Mouse (Mus musculus) heart, embryonic 11.5 days (tissue): Measurements from ENCODE around the gene Morn4. TPM values are rescaled to one million over a fixed set of nuclear protein-coding genes. Genes with fewer than 3 reads are reported as not detected.

ENCODE experiments used
- ATAC-seq: fragments of 200-750 bp; cut with Nextera tagmentation; replicated peaks from 2 replicates; pipeline ENCODE4 v1.8.0; 2017; ENCODE audit warnings: moderate library complexity; ENCODE audit not compliant: insufficient number of reproducible peaks, low FRiP score, low TSS enrichment
- H3K27ac ChIP-seq: fragments of 300-500 bp; sonication (generic); 2 replicates; pipeline ENCODE4 v1.5.1; 2014; ENCODE audit warnings: mild to moderate bottlenecking, low read depth, low read length
- H3K27me3 ChIP-seq: fragments of 300-500 bp; sonication (generic); 2 replicates; pipeline ENCODE4 v1.6.1; 2014; ENCODE audit warnings: mild to moderate bottlenecking, low read length, mixed read lengths; ENCODE audit not compliant: control insufficient read depth, insufficient read depth
- H3K36me3 ChIP-seq: fragments of 300-500 bp; sonication (generic); 2 replicates; pipeline ENCODE4 v1.6.1; 2014; ENCODE audit warnings: mild to moderate bottlenecking, low read length, moderate library complexity, mixed read lengths; ENCODE audit not compliant: control insufficient read depth, insufficient read depth
- H3K4me1 ChIP-seq: fragments of 300-500 bp; sonication (generic); 2 replicates; pipeline ENCODE4 v1.6.1; 2014; ENCODE audit warnings: low read length; ENCODE audit not compliant: control insufficient read depth, insufficient read depth
- H3K4me2 ChIP-seq: fragments of 300-500 bp; sonication (generic); 2 replicates; pipeline ENCODE4 v1.6.1; 2014; ENCODE audit warnings: mild to moderate bottlenecking, moderate library complexity
- H3K4me3 ChIP-seq: fragments of 300-500 bp; sonication (generic); 2 replicates; pipeline ENCODE4 v1.5.1; 2014; ENCODE audit warnings: low read depth, low read length
- H3K9ac ChIP-seq: fragments of 300-500 bp; sonication (generic); 2 replicates; pipeline ENCODE4 v1.6.1; 2014; ENCODE audit warnings: mild to moderate bottlenecking, low read depth, low read length, moderate library complexity
- H3K9me3 ChIP-seq: fragments of 300-500 bp; sonication (generic); replicated peaks from 2 replicates; pipeline ENCODE4 v1.6.1; 2016; ENCODE audit warnings: low read length; ENCODE audit not compliant: control insufficient read depth
- WGBS: fragments of 180-500 bp; shearing (Covaris S2); extraction: QIAGEN DNeasy Blood & Tissue Kit; methylation state at CpG from one replicate; pipeline ENCODE4 v1.1.7; 2014; ENCODE audit not compliant: insufficient replicate concordance; 5-methylcytosine and 5-hydroxymethylcytosine counted together
- polyA plus RNA-seq: library from polyadenylated mRNA; unstranded; fragments of >200 nt; fragmentation: Nextera tagmentation; extraction: Ambion mirVana; gene quantifications from 2 replicates; pipeline ENCODE4 v1.2.1, GENCODE M21; 2014

Gene Morn4
- polyA plus RNA-seq, 1 experiment from 2014 or later = 18.7 TPM

GRCm38 (mm10) chr19:42043988-42044387 lies 42.2 kb downstream of the Morn4 start:
- Histone ChIP-seq H3K4me1 (0 out of 2 replicates have a peak, but pooled peaks cover 4% of the 10 kb centered on the region), H3K36me3 (no peaks in the 10 kb centered on the region), H3K9ac (no peak overlapping the region), H3K27me3 (peaks cover 6% of the 10 kb centered on the region; the same call in 1 of the 2 replicates), H3K9me3 (no peaks in the 10 kb centered on the region), H3K4me3 (no peak overlapping the region), H3K4me2 (no peak overlapping the region), H3K27ac (no peak overlapping the region)
- WGBS = 93% methylated on average over 6 of the region's 6 CpGs
- ATAC-seq = no peak

- no peak overlapping the region for H3K4me3 ChIP-seq
- peaks cover 2% of the 10 kb centered on the region; the same call in 1 of the 2 replicates for H3K36me3 ChIP-seq
- no peak for ATAC-seq
- no peaks in the 10 kb centered on the region for H3K9me3 ChIP-seq
- H3K4me2 ChIP-seq = no peak overlapping the region
- WGBS = 86% methylated on average over 12 of the region's 12 CpGs
- peaks cover 11% of the 10 kb centered on the region for H3K4me1 ChIP-seq
- H3K9ac ChIP-seq = no peak overlapping the region
- no peak overlapping the region for H3K27ac ChIP-seq
- peaks cover 6% of the 10 kb centered on the region; the same call in 1 of the 2 replicates for H3K27me3 ChIP-seq
These were observed 47.8 kb downstream of the Morn4 start for GRCm38 (mm10) chr19:42038310-42038709.

DNA sequence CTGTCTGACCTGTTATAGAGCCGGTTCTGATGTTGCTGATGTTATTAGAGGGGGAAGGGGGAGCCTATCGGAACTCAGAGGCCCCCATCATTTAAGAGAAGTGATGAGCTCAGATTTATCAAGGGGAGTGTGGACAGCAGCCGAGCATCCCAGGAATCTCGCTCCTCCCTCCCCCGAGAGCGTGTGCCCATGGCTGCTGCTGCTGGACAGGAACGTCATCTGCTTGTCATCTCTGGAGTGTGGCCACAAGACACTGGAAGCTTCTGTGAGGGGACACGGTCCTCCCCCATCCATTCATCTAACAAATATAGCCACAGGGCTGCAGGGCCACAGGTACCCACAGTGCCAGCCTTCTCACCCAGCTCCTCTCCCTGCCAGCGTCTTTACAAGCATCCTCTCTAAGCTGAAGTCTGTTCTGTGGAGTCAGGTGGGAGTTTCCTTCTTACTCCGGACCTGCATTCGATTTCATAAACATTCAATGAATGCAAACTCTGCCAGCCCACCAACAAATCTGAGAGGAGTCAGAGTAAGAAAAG lies 48.9 kb downstream of the Morn4 start:
- Histone ChIP-seq H3K9ac (no peak overlapping the region), H3K4me3 (no peak overlapping the region), H3K27ac (no peak overlapping the region), H3K9me3 (no peaks in the 10 kb centered on the region), H3K4me2 (no peak overlapping the region), H3K36me3 (peaks cover 2% of the 10 kb centered on the region; the same call in 1 of the 2 replicates), H3K4me1 (peaks cover 11% of the 10 kb centered on the region), H3K27me3 (peaks cover 6% of the 10 kb centered on the region; the same call in 1 of the 2 replicates)
- ATAC-seq = no peak
- 52% methylated on average over 11 of the region's 11 CpGs for WGBS

DNA sequence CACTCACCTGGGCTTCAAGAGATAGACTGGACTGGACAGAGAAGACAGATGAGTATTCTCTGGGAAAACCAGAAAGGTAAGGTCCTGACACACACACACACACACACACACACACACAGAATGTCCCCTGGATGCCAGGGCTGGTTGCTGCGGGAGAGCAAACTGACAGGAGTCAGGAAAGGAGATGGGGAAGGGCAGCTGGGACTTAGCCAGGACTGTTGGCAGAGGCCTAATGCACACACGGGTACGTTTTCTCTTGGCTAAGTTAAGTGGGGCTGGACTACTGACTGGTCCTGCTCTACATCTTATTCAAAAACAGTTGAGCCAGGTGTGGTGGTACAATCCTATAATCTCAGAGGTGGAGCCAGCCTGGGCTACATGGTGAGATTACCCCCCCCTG lies 49.8 kb downstream of the Morn4 start:
- Histone ChIP-seq H3K27ac (no peak overlapping the region), H3K4me1 (peaks cover 11% of the 10 kb centered on the region), H3K4me3 (no peak overlapping the region), H3K27me3 (peaks cover 6% of the 10 kb centered on the region; the same call in 1 of the 2 replicates), H3K4me2 (no peak overlapping the region), H3K9me3 (no peaks in the 10 kb centered on the region), H3K9ac (no peak overlapping the region), H3K36me3 (peaks cover 2% of the 10 kb centered on the region; the same call in 1 of the 2 replicates)
- no peak for ATAC-seq
- WGBS = 81% methylated on average over 3 of the region's 3 CpGs

DNA sequence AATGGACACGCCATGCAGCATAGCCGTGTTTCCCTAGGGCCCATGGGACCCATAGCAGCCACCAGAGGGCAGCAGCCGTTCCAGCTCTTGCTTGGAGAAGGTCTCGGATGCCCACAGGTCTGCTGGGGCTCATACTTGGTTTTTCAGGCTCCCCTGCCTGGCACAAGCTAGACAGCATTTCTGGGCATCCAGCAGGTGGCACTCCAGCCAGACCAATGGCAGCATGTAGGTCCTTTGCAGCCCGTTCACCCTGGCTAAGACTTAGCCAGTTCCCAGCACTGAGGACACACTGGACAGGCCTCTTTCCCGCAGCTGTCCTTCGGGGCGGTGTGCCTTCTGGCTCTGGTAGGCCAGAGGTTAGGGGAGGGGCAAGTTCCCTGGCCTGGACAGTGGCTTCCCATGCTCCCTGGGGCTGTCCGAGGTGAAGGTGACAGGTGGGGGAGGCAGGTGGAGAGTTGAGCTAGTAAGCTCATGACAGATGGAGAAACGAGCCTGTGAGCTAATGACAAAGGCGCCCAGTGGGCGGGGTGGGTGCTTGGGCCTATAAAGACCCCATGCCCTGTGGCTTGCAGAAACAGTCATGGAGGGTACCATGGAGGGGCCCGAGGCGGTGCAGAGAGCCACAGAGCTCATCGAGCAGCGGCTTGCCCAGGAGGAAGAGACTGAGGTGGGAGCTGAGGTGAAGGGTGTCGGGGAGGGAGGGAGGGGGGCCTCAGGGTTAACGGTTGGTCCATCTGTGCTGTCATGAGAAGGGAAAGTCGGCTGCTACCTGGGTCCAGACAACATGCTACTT lies 50.5 kb downstream of the Morn4 start, which contains the start of gene Ankrd2:
Gene Ankrd2 (plus strand): TSS at position 545 of the 793 bp plus-strand sequence.
- 65% methylated on average over 19 of the region's 19 CpGs for WGBS
- Histone ChIP-seq H3K27ac (no peak within 1 kb of the TSS), H3K36me3 (peaks cover 2% of the 10 kb centered on the region; the same call in 1 of the 2 replicates), H3K9ac (no peak within 1 kb of the TSS), H3K27me3 (peaks cover 6% of the 10 kb centered on the region; the same call in 1 of the 2 replicates), H3K9me3 (no peaks in the 10 kb centered on the region), H3K4me1 (peaks cover 11% of the 10 kb centered on the region), H3K4me3 (no peak within 1 kb of the TSS), H3K4me2 (no peak within 1 kb of the TSS)
- no peak; the same call in 1 of the 2 replicates for ATAC-seq

DNA sequence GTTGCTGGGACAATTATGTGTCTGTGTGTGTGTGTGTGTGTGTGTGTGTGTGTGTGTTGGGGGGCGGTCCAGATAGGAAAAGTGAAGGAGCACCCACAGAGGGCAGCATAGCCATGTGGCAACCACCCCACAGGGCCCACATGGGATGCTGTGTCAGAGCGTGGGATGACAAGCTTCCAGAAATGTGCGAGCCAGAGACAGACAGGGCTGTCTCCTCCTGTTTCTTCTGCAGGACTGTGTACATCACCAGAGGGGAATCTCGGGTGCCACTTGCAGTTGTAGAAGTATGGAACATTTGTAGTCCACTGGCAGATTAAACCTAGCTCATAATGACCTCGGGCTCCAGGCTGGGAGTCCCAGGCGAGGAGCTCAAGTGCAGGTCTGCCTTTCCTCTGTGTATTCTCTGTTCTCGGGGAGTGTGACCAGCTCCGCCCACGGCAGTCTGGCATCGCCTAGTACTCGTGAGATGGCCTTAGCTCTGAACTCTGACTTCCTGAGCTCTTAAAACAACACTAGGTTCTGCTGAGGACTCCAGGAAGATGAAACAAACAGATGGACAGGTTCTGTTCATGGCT lies 51.2 kb downstream of the Morn4 start:
- H3K4me2 ChIP-seq = no peak overlapping the region
- 50% methylated on average over 11 of the region's 11 CpGs for WGBS
- ATAC-seq = no peak
- H3K4me1 ChIP-seq = peaks cover 11% of the 10 kb centered on the region
- H3K27me3 ChIP-seq = no peaks in the 10 kb centered on the region; the same call in 1 of the 2 replicates
- no peak overlapping the region for H3K9ac ChIP-seq
- H3K9me3 ChIP-seq = no peaks in the 10 kb centered on the region
- no peak overlapping the region for H3K27ac ChIP-seq
- H3K4me3 ChIP-seq = no peak overlapping the region
- peaks cover 2% of the 10 kb centered on the region; the same call in 1 of the 2 replicates for H3K36me3 ChIP-seq

DNA sequence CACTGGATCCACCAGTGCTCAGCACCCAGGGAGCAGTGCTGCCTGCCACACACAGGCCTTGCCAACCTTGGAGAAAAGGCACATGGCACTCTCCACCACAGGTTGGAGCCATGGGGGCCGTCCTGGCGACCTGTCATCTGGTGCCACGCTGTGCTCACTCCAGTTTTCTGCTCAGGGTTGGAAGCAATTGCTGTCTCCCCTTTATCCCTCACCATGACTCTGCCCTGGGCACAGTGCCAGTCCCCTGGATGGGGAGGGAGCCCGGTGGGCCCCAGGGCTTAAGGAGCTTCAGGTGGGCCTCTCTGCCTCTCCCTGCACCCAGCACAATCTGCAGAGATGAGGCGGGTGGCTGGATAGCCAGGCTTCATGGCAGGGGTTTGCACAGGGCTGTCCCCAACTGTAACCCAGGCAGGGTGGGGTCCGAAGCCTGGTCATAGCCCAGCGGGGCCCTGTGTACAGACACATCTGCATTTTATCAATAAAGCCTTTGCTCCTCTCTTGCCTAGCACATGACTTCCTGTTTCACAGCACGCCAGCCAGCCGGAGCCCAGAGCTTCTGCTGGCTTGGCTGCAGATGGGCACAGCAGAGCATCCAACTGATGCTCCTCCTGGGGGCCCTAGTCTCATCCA lies 51.9 kb downstream of the Morn4 start:
- Histone ChIP-seq H3K4me3 (no peak overlapping the region), H3K36me3 (peaks cover 2% of the 10 kb centered on the region; the same call in 1 of the 2 replicates), H3K9ac (no peak overlapping the region; the same call in 1 of the 2 replicates), H3K27me3 (no peaks in the 10 kb centered on the region; the same call in 1 of the 2 replicates), H3K4me1 (peaks cover 11% of the 10 kb centered on the region), H3K9me3 (no peaks in the 10 kb centered on the region), H3K27ac (no peak overlapping the region), H3K4me2 (no peak overlapping the region)
- 59% methylated on average over 9 of the region's 9 CpGs for WGBS
- no peak for ATAC-seq

DNA sequence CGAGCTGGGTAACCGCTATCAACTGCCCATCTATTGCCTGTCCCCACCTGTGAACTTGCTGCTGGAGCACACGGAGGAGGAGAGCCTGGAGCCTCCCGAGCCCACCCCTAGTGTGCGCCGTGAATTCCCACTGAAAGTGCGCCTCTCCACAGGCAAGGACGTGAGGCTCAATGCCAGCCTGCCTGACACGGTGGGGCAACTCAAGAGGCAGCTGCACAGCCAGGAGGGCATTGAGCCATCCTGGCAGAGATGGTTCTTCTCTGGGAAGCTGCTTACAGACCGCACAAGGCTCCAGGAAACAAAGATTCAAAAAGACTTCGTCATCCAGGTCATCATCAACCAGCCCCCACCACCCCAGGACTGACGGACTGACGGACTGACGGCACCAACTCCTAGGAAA lies 52.5 kb downstream of the Morn4 start:
- H3K9ac ChIP-seq = no peak overlapping the region; the same call in 1 of the 2 replicates
- no peaks in the 10 kb centered on the region for H3K27me3 ChIP-seq
- no peak for ATAC-seq
- no peak overlapping the region for H3K4me3 ChIP-seq
- WGBS = 74% methylated on average over 14 of the region's 14 CpGs
- no peak overlapping the region for H3K27ac ChIP-seq
- no peak overlapping the region for H3K4me2 ChIP-seq
- no peaks in the 10 kb centered on the region for H3K9me3 ChIP-seq
- peaks cover 11% of the 10 kb centered on the region for H3K4me1 ChIP-seq
- H3K36me3 ChIP-seq = peaks cover 2% of the 10 kb centered on the region; the same call in 1 of the 2 replicates
